Mouse (Mus musculus): Measurements from ENCODE around the gene Serinc3.

GRCm38 (mm10) chr2:163615906-163616651 lies 28.9 kb downstream of the Serinc3 start:
- no peak for TF ChIP-seq GATA1 (IDR thresholded peaks at IDR 0.05; ENCODE audit: borderline replicate concordance, low read length)
- TF ChIP-seq FLI1 (IDR thresholded peaks at IDR 0.05; ENCODE audit: low read length), result no peak

Data from megakaryocyte, embryonic 14.5 days (primary cell).